Mouse (Mus musculus): ENCODE measurements around the gene Igfbp3. TPM values are rescaled to one million over a fixed set of nuclear protein-coding genes. Genes with fewer than 3 reads are reported as not detected.

Gene Igfbp3
- total RNA-seq, 2 experiments from 2014 or later: not detected

- no peak for ATAC-seq (replicated peaks; ENCODE audit: low FRiP score, low TSS enrichment, poor library complexity, severe bottlenecking)
These were observed 34.4 kb downstream of the Igfbp3 start for GRCm38 (mm10) chr11:7179276-7179675.

- no peak for ATAC-seq (replicated peaks; ENCODE audit: low FRiP score, low TSS enrichment, poor library complexity, severe bottlenecking)
These were observed 35.0 kb downstream of the Igfbp3 start for GRCm38 (mm10) chr11:7178724-7179123.

- ATAC-seq (replicated peaks; ENCODE audit: low FRiP score, low TSS enrichment, poor library complexity, severe bottlenecking): no peak
These were observed 40.1 kb downstream of the Igfbp3 start for GRCm38 (mm10) chr11:7173664-7174063.

GRCm38 (mm10) chr11:7169645-7170044 lies 44.1 kb downstream of the Igfbp3 start:
- no peak for ATAC-seq (replicated peaks; ENCODE audit: low FRiP score, low TSS enrichment, poor library complexity, severe bottlenecking)

- ATAC-seq (replicated peaks; ENCODE audit: low FRiP score, low TSS enrichment, poor library complexity, severe bottlenecking): no peak
These were observed 49.3 kb downstream of the Igfbp3 start for GRCm38 (mm10) chr11:7164416-7164815.

- ATAC-seq (replicated peaks; ENCODE audit: low FRiP score, low TSS enrichment, poor library complexity, severe bottlenecking): 0 out of 2 replicates have a peak, but pooled peaks have one; percentile 26
These were observed 52.1 kb downstream of the Igfbp3 start for GRCm38 (mm10) chr11:7161502-7162174.

- no peak for ATAC-seq (replicated peaks; ENCODE audit: low FRiP score, low TSS enrichment, poor library complexity, severe bottlenecking)
These were observed 53.1 kb downstream of the Igfbp3 start for GRCm38 (mm10) chr11:7160637-7161101.

- ATAC-seq (replicated peaks; ENCODE audit: low FRiP score, low TSS enrichment, poor library complexity, severe bottlenecking): no peak
These were observed 53.6 kb downstream of the Igfbp3 start for GRCm38 (mm10) chr11:7160146-7160545.

GRCm38 (mm10) chr11:7158196-7158595 lies 55.5 kb downstream of the Igfbp3 start:
- no peak for ATAC-seq (replicated peaks; ENCODE audit: low FRiP score, low TSS enrichment, poor library complexity, severe bottlenecking)

GRCm38 (mm10) chr11:7156427-7156826 lies 57.3 kb downstream of the Igfbp3 start:
- ATAC-seq (replicated peaks; ENCODE audit: low FRiP score, low TSS enrichment, poor library complexity, severe bottlenecking): no peak

Other genes starting within 250 kb of the Igfbp3 start
- gene Adcy1, start 150.4 kb downstream of the Igfbp3 start, total RNA-seq (2014; fragmentation: Nextera tagmentation): not detected in 2 replicates
- not detected in 2 replicates for gene Adcy1, start 150.4 kb downstream of the Igfbp3 start, total RNA-seq (2017)
- gene Gm11985, start 25.4 kb downstream of the Igfbp3 start, total RNA-seq (2014; fragmentation: Nextera tagmentation): not detected in 2 replicates
- not detected in 2 replicates for gene Gm11985, start 25.4 kb downstream of the Igfbp3 start, total RNA-seq (2017)
- not detected in 2 replicates for gene Igfbp1, start 16.1 kb downstream of the Igfbp3 start, total RNA-seq (2014; fragmentation: Nextera tagmentation)
- gene Igfbp1, start 16.1 kb downstream of the Igfbp3 start, total RNA-seq (2017): not detected in 2 replicates

Measured in megakaryocyte-erythroid progenitor cell, adult 5-6 weeks (primary cell).